Mouse (Mus musculus) liver, embryonic 14.5 days (tissue): ENCODE results near the gene Tnik.

Experiments used
- CTCF ChIP-seq: IDR thresholded peaks from 2 replicates; pipeline ENCODE4 v1.5.1; 2016; ENCODE audit warnings: antibody characterized with exemption, low read depth, control low read depth
- EP300 ChIP-seq: IDR thresholded peaks from 2 replicates; pipeline ENCODE4 v1.6.1; 2016; ENCODE audit warnings: antibody characterized with exemption, low read depth

GRCm38 (mm10) chr3:28255711-28256110 is 7.3 kb upstream of the Tnik start:
- no peak for TF ChIP-seq CTCF
- no peak for TF ChIP-seq EP300
